24 mouse cellular contexts compared by ENCODE assay signal in genomic region chr1:88784866-88785620, GRCm38 (mm10).
"Had no signal": no experiment of that assay in that cellular context is flagged by ENCODE, and none has a peak within 500 bp of the region (broad histone marks: within the 10 kb centered on the region; RNA-seq: fewer than 3 reads in every experiment).

No protein-coding gene starts in this region.

- H3K27ac ChIP-seq: heart, embryonic 10.5 days; hindbrain, embryonic 13.5 days; hindbrain, embryonic 15.5 days; hindbrain, postnatal 0 days; layer of hippocampus, adult 2 months; limb, embryonic 13.5 days; limb, embryonic 15.5 days; liver, embryonic 13.5 days; liver, embryonic 15.5 days had no signal

- H3K9ac ChIP-seq: heart, embryonic 12.5 days; hindbrain, embryonic 13.5 days; hindbrain, embryonic 15.5 days; limb, embryonic 13.5 days; limb, embryonic 15.5 days; liver, embryonic 13.5 days; liver, embryonic 15.5 days; liver, postnatal 0 days had no signal

- H3K4me3 ChIP-seq: heart, embryonic 10.5 days; heart, embryonic 12.5 days; hindbrain, embryonic 13.5 days; hindbrain, embryonic 15.5 days; layer of hippocampus, adult 2 months; limb, embryonic 13.5 days; limb, embryonic 15.5 days; liver, embryonic 13.5 days; liver, embryonic 15.5 days had no signal

- H3K9me3 ChIP-seq: hindbrain, embryonic 15.5 days; limb, embryonic 13.5 days; limb, embryonic 15.5 days; liver, embryonic 13.5 days; liver, embryonic 15.5 days had no signal

- H3K4me1 ChIP-seq: limb, embryonic 13.5 days; limb, embryonic 15.5 days; liver, embryonic 13.5 days had no signal

- H3K36me3 ChIP-seq: heart, embryonic 10.5 days; heart, embryonic 12.5 days; hindbrain, embryonic 13.5 days; hindbrain, embryonic 15.5 days; limb, embryonic 13.5 days; limb, embryonic 15.5 days; liver, embryonic 13.5 days; liver, embryonic 15.5 days had no signal

- H3K4me2 ChIP-seq: heart, embryonic 12.5 days; hindbrain, embryonic 13.5 days; hindbrain, embryonic 15.5 days; limb, embryonic 13.5 days; limb, embryonic 15.5 days; liver, embryonic 11.5 days; liver, embryonic 13.5 days; liver, embryonic 15.5 days had no signal

- H3K27me3 ChIP-seq: heart, embryonic 12.5 days; hindbrain, embryonic 13.5 days; hindbrain, embryonic 15.5 days; limb, embryonic 13.5 days; limb, embryonic 15.5 days; liver, embryonic 13.5 days; liver, embryonic 15.5 days had no signal

- ATAC-seq: hindbrain, postnatal 0 days; liver, postnatal 0 days had no signal

- DNase-seq: gastrocnemius, postnatal 14 days; gastrocnemius, postnatal 36 days; heart, adult 18-20 months; heart, postnatal 14 days; heart, postnatal 36 days; kidney, adult 18-20 months; kidney, adult 8-10 months; kidney, postnatal 10 days; kidney, postnatal 25 days; kidney, postnatal 4 days; layer of hippocampus, postnatal 36 days; left cerebral cortex, postnatal 4 days; liver, embryonic 13.5 days; liver, postnatal 0 days had no signal
